Mouse (Mus musculus): ENCODE measurements around the gene Junb. TPM values are rescaled to one million over a fixed set of nuclear protein-coding genes. Genes with fewer than 3 reads are reported as not detected.
A peak's percentile ranks its signal among the peaks of the same experiment; 100 is the strongest.

Junb gene
- total RNA-seq, 2 experiments from 2014 or later = 33.7 to 34.2 TPM

GRCm38 (mm10) chr8:84944478-84945160 is 33.9 kb downstream of the Junb start:
- peak; percentile 54 to 71 for DNase-seq (ENCODE audit: low spot score in 2 of 2)

GRCm38 (mm10) chr8:84943699-84944098 is 34.8 kb downstream of the Junb start:
- DNase-seq (ENCODE audit: low spot score in 2 of 2) = no peak

DNA sequence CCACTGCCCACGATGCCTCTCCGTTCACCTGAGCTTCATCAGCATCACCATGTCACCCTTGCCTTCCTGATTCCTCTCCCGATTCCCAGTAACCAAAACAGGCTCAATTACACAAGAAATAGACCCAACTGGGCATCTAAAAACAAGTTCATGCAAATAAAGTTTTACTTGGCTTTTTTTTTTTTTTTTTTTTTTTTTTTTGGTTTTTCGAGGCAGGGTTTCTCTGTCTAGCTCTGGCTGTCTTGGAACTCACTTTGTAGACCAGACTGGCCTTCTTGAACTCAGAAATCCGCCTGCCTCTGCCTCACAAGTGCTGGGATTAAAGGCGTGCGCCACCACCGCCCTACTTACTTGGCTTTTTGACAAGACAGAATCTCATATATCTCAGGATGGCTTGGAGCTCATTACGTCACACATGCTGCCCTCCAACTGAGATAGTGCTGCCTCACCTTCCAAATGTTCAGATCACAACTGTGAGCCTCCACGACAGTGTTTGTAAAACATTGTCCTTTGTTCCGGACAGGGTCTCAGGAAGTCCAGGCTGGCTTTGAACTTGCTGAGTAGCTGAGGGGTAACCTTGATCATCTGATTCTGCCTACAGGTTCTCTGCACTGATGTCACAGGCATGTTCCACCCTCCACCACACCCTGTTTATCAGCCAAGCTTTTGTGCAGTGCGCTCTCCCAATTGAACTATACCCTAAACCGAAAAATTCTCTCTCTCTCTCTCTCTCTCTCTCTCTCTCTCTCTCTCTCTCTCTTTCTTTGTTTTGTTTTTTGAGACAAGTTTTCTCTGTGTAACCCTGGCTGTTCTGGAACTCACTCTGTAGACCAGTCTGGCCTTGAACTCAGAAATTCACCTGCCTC is 40.7 kb downstream of the Junb start:
- DNase-seq (ENCODE audit: low spot score in 2 of 2) = no peak

DNA sequence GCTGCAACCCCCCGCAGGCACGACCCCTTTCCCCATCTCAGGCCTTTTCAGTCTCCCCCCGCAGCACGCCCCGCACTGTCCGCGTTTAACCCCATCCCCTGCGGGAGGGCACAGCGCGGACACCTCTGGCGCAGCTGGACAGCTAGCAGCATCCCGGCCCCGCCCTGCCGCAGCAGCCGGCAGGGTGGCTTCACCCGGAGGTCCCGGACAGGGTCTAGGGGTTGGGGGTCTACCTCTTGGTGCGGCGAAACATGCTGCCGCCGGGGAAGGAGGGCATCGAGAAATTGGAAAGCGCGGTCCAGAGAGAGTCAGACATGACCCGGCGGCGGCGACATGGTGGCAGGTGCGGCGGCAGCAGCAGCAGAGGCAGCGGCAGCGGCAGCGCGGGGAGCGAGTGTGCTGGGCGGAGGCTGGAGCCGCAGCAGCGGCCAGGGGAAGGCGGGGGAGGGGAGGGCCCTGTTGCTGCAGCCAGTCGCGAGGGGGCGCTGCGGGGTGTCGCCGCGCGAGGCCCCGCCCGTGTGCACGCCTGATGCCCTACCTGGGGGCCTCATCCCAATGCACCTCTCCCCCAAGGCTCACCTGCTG is 41.5 kb downstream of the Junb start, which contains the start of gene Mast1:
Gene Mast1, minus strand, starts transcription at position 398 of the 585 bp plus-strand sequence.
- peak; percentile 79 to 87 for DNase-seq (ENCODE audit: low spot score in 2 of 2)

DNA sequence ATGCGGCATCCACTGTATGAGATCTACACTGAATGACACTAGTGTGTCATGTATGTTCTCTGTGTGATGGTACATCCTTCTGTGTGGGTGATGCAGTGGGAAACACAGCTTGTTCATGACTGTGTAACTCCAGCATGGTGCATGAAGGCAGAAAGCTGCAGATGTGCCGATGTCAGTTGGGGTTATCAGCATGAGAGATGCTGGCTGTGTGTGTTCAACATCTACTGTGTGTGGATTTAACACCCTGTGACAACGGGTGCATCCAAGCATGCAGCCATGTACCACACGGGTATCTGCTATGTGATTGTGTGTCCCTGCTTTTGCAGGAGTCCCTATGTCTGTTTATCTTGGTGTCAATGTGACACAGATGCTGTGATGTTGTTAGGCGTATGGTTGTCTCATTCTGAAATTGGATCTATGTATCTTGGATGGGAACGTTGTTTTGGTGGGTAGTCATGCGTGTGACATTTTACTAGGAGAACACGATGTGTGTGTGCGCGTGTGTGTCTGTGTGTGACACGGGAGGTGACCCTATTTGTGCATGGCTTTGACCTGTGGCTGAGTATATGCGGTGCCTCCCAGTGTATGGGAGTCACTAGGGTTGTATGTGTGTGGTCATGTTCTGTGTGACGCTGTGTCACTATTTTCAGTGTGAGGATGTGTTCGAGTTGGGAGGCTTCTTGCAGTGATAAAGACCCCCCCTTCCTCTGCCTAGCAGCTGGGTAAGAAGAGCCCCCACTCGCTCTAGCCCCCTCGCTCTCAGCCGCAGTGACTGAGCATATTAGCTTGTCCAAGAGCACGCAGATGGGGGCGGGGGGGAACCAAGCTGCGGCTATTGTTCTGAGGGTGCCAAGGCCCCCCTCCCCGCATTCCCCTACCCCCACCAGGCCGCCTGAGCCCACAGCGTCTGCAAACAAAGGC is 42.2 kb downstream of the Junb start:
- DNase-seq (ENCODE audit: low spot score in 2 of 2) = peak in 1 of 2 experiments; percentile 38

DNA sequence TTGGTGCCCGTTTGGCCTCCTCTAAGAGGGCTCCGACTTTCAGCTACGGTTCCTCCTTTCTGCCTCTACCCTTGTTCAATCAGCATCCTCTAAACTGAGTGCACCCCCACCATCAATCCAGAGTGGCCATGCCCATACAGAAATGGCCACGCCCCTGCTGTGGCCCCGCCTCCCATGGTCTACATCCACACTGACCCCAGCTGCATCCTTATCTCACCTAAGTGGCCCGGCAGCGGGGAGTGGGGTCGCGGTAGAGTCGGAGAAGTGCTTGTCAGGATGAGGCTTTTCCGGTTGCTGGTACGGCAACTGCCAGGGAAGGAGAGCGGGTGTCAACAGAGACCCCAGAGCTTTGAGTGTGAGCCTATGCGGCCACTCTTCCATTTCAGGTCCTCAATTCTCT is 43.0 kb downstream of the Junb start:
- peak in 1 of 2 experiments; percentile 34 for DNase-seq (ENCODE audit: low spot score in 2 of 2)

DNA sequence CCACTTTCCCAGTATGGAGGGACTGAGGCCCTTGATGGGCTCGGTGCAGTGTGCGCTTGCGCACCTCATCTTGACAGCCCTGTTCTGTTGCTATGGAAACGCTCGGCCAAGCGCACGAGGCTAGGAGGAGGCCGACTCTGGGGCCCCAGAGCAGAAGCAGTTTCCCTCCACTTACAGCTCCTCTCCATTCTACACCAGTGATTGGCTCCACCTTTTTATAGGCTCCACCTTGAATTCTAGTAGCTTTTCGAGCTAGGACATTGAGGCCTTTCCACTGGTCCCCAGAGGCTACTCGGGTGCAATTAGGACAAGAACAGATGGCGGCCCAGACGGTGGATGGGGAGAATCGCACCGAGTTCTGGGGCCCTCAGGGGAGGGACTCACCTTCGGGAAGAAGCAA is 43.7 kb downstream of the Junb start:
- peak in 1 of 2 experiments; percentile 47 for DNase-seq (ENCODE audit: low spot score in 2 of 2)

DNA sequence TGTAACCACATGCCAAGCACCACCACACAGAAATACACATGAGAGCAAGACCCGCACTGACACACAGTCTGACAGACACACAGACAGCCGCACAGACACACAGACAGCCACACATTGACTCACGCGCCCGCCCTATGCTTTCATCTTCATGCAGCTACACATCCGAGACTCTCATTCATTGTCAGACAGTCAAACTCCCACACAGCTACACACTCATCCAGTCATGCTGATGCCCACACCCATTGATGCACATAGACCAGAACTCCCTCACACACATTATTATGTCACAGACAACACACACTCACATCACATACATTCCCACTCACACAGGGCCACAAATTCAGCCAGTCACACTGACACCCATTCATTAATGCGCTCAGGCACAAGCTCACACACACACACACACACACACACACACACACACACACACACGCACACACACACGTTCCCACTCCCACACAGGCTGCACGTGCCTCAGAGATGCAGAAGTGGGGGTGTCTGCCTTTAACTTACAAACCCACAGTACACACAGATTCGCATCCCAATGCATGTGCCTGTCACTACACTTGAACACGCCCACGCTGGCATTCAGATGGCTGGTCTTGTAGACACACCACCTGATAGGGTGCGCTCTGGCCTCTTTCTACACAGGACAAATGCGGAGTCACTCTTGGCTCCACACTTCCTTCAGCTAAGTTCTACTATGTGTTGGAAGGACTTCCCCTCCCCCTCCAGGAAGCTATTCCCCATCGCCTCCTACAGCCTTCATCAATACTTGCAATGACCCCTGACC is 44.6 kb downstream of the Junb start:
- DNase-seq (ENCODE audit: low spot score in 2 of 2) = no peak

DNA sequence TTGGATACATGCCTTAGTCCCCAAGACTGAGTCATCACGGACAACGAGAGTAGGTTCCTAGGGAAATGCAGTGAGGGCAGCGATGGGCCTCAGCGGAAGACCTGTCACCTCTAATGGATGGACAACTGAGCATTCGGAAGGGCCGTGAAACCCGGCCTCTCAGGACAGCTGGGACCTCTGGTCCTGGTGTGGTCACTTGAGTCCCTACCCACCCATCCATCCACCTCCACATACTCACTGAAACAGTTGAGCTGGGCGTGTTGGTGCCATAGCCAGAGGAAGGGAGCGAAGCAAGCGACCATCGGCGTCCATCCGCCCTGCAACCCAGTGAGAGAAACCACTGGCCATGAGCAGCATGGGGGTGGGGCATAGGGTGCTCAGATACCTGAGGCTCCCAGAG is 47.9 kb downstream of the Junb start:
- DNase-seq (ENCODE audit: low spot score in 2 of 2) = no peak

DNA sequence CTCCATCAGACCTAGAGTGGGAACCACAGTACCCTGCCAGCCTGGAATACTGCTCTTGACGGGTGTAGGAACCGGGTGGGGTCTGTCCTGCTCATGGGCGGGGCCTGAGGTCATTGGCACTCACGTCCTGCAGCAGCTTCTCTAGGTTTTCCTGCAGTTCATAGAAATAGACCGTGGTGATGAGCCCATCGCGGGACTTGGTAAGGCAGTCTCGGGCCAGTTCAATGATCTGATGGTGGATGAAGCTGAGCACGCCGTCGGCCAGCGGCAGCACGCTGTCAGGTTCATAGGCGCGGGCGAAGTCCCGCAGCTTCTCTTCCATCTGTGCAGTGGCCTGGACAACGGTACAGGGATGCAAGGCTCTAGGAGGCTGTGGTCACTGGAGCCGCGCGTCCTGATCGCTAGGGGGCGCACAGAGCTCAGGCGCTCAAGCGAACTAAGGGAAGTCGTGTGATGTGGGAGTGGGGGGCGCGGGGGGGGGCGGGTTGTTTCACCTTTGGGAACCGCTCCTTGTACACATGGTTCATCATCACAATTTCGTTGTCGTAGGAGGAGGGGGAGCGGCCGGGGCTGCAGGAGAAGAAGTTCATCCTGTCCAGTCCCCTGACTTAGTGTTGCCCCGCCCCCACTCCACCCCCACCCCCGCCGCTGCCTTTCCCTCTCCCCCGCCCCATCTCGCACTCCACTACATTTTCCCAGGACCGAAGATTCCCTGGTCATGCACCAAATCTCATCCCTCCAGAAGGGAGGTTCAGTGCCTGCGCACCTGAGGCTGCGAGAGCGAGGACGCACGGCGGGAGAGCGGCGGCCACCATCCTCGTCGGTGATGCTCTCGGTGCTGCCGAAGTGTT is 49.8 kb downstream of the Junb start:
- peak; percentile 78 to 85 for DNase-seq (ENCODE audit: low spot score in 2 of 2)

DNA sequence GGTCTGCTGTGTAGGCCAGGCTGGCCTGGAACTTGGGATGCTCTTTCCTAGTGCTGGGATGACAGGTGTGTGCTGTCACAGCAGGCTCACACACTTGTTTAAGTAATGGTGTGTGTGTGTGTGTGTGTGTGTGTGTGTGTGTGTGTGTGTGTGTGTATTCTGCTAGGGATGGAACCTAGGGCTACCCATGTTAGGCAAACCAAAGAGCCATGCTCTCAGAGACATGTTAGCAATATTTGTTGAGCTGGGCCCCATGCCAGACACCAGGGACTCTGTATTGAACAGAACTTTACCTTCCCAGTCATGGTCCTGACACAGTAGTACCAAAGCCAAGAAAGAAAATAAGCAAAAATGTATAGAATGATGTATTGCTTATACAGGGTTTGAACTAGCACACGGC is 51.0 kb downstream of the Junb start:
- DNase-seq (ENCODE audit: low spot score in 2 of 2) = no peak

DNA sequence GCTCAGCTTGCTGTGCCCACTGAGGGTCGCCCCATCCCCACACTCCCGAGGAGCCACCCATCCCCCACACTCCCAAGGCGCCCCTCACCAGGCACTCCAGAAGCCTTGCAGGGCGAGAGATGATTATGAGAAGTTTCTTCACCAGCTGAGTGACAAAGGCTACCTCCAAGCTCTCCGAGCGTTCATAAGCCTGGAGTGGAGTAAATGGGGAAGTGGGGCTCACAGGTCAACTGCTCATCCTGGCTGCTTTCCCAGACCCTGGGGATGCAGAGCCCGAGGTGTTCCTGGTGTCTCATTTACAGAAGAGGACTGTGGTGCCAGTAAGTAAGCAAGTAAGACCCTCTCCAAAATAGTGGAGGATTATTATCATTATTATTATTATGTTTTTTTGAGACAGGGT is 53.0 kb downstream of the Junb start:
- DNase-seq (ENCODE audit: low spot score in 2 of 2) = no peak

Small RNA genes lying within 50 kb of the gene (microRNA-seq; reads per million reads assigned to microRNA genes)
- gene Gm24197 = 2.7 to 8.7 reads per million in 2 experiments

Other genes with a start within 250 kb of the Junb start
- gene Nfix, start 178.4 kb downstream of the Junb start, total RNA-seq (2021) = 100 to 1,000 TPM; 607 to 678 TPM
- gene Dand5, start 155.9 kb downstream of the Junb start, total RNA-seq (2021) = 1 to 10 TPM; 6.7 to 7.4 TPM
- gene Gadd45gip1, start 147.2 kb downstream of the Junb start, total RNA-seq (2021) = 10 to 100 TPM; 18.6 to 19.8 TPM
- 10 to 100 TPM; 55.5 to 64.9 TPM for gene Rad23a, start 138.1 kb downstream of the Junb start, total RNA-seq (2021)
- 100 to 1,000 TPM; 444 to 464 TPM for gene Calr, start 131.8 kb downstream of the Junb start, total RNA-seq (2021)
- gene Farsa, start 121.7 kb downstream of the Junb start, total RNA-seq (2021) = 10 to 100 TPM; 63.2 to 65.0 TPM
- gene Syce2, start 106.6 kb downstream of the Junb start, total RNA-seq (2021) = 10 to 100 TPM; 33.5 to 39.1 TPM
- gene Gcdh, start 84.8 kb downstream of the Junb start, total RNA-seq (2021) = 10 to 100 TPM; 31.5 to 33.0 TPM
- gene Klf1, start 76.8 kb downstream of the Junb start, total RNA-seq (2021) = not detected
- 1 to 10 TPM; 4.2 to 5.2 TPM for gene Dnase2a, start 70.2 kb downstream of the Junb start, total RNA-seq (2021)
- 100 to 1,000 TPM; 162 to 169 TPM for gene Mast1, start 41.4 kb downstream of the Junb start, total RNA-seq (2021)
- gene Rtbdn, start 31.7 kb downstream of the Junb start, total RNA-seq (2021) = 1 to 10 TPM; 3.1 to 3.6 TPM
- not detected for gene Gm49661, start 9.3 kb downstream of the Junb start, total RNA-seq (2021)
- gene Prdx2, start 9.1 kb downstream of the Junb start, total RNA-seq (2021) = 100 to 1,000 TPM; 492 to 505 TPM
- 10 to 100 TPM; 36.8 to 44.3 TPM for gene Rnaseh2a, start 9.0 kb downstream of the Junb start, total RNA-seq (2021)
- 10 to 100 TPM; 14.5 to 15.1 TPM for gene Hook2, start 11.9 kb upstream of the Junb start, total RNA-seq (2021)
- gene Best2, start 35.8 kb upstream of the Junb start, total RNA-seq (2021) = not detected
- 100 to 1,000 TPM; 110 to 119 TPM for gene Asna1, start 46.6 kb upstream of the Junb start, total RNA-seq (2021)
- gene Trir, start 48.1 kb upstream of the Junb start, total RNA-seq (2021) = 100 to 1,000 TPM; 151 to 155 TPM
- gene Tnpo2, start 58.2 kb upstream of the Junb start, total RNA-seq (2021) = 100 to 1,000 TPM; 125 to 160 TPM
- 10 to 100 TPM; 55.4 to 64.6 TPM for gene Fbxw9, start 81.3 kb upstream of the Junb start, total RNA-seq (2021)
- gene Gm5741, start 89.3 kb upstream of the Junb start, total RNA-seq (2021) = not detected
- gene Dhps, start 93.0 kb upstream of the Junb start, total RNA-seq (2021) = 10 to 100 TPM; 59.9 to 72.1 TPM
- gene Wdr83os, start 102.0 kb upstream of the Junb start, total RNA-seq (2021) = 10 to 100 TPM; 60.8 to 61.8 TPM
- gene Wdr83, start 102.6 kb upstream of the Junb start, total RNA-seq (2021) = 10 to 100 TPM; 26.5 to 30.8 TPM
- gene Man2b1, start 104.6 kb upstream of the Junb start, total RNA-seq (2021) = 10 to 100 TPM; 32.7 to 40.1 TPM
- gene Zfp791, start 144.4 kb upstream of the Junb start, total RNA-seq (2021) = 1 to 10 TPM; 5.1 to 5.3 TPM
- not detected for gene Cks1brt, start 173.2 kb upstream of the Junb start, total RNA-seq (2021)
- gene Olfr371, start 247.3 kb upstream of the Junb start, total RNA-seq (2021) = not detected